Mouse (Mus musculus) midbrain, embryonic 13.5 days (tissue): Measurements from ENCODE around the gene Fxyd5. TPM values are rescaled to one million over a fixed set of nuclear protein-coding genes. Genes with fewer than 3 reads are reported as not detected.

Experiments
- ATAC-seq: fragments of 200-750 bp; cut with Nextera tagmentation; 2 replicates; pipeline ENCODE4 v1.8.0; 2017; ENCODE audit warnings: mild to moderate bottlenecking, moderate TSS enrichment, moderate library complexity
- H3K27ac ChIP-seq: fragments of 300-500 bp; sonication (generic); 2 replicates; pipeline ENCODE4 v1.5.1; 2015; ENCODE audit warnings: inconsistent platforms, mild to moderate bottlenecking, moderate library complexity
- H3K27me3 ChIP-seq: fragments of 300-500 bp; sonication (generic); 2 replicates; pipeline ENCODE4 v1.6.1; 2015; ENCODE audit warnings: mild to moderate bottlenecking, inconsistent platforms
- H3K36me3 ChIP-seq: fragments of 300-500 bp; sonication (generic); 2 replicates; pipeline ENCODE4 v1.6.1; 2015; ENCODE audit warnings: mild to moderate bottlenecking, inconsistent platforms
- H3K4me1 ChIP-seq: fragments of 300-500 bp; sonication (generic); replicated peaks from 2 replicates; pipeline ENCODE4 v1.6.1; 2015; ENCODE audit warnings: inconsistent platforms
- H3K4me2 ChIP-seq: fragments of 300-500 bp; sonication (generic); replicated peaks from 2 replicates; pipeline ENCODE4 v1.6.1; 2015; ENCODE audit warnings: moderate library complexity, mild to moderate bottlenecking, inconsistent platforms
- H3K4me3 ChIP-seq: fragments of 300-500 bp; sonication (generic); replicated peaks from 2 replicates; pipeline ENCODE4 v1.5.1; 2015; ENCODE audit warnings: mild to moderate bottlenecking, inconsistent platforms
- H3K9ac ChIP-seq: fragments of 300-500 bp; sonication (generic); replicated peaks from 2 replicates; pipeline ENCODE4 v1.6.1; 2015; ENCODE audit warnings: mild to moderate bottlenecking, inconsistent platforms
- H3K9me3 ChIP-seq: fragments of 300-500 bp; sonication (generic); 2 replicates; pipeline ENCODE4 v1.6.1; 2016; ENCODE audit warnings: mild to moderate bottlenecking, inconsistent platforms
- WGBS: fragments of 180-500 bp; shearing (Covaris S2); methylation state at CpG from one replicate; pipeline ENCODE4 v1.1.7; 2015; 5-methylcytosine and 5-hydroxymethylcytosine counted together
- polyA plus RNA-seq: library from polyadenylated mRNA; unstranded; fragments of >200 nt; fragmentation: Nextera tagmentation; extraction: Ambion mirVana; gene quantifications from 2 replicates; pipeline ENCODE4 v1.2.1, GENCODE M21; 2015

Gene Fxyd5
- polyA plus RNA-seq, 1 experiment from 2014 or later, result 11.7 TPM

DNA sequence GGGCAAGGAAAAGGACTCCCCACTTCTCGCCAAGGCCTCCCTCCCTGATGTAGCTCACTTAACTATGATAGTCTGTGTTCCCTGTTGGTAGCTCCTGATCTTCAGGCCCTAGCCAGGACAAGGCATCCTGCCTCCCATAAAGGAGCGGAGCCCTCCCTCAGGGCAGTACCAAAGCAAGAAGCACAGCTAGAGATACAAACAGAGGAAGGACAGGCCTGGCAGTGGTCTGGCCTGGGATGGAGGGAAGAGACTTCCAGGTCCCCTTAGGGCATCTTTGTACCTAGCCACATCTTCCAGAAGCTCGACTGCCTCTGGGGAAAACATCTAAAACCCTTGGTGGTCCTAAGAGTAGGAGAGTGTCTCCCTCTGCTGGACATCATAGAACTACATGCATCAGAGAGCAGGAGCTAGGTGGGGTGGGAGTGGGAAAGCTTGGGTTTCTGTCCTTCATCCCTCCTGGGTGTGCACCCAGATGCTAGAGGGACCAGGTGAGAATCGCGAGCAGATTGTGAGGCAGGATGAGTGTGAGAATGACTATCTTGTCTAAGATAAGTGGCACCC, 35.7 kb upstream of the Fxyd5 start:
- H3K9me3 ChIP-seq, result no peaks in the 10 kb centered on the region
- WGBS, result 48% methylated on average over 5 of the region's 5 CpGs

DNA sequence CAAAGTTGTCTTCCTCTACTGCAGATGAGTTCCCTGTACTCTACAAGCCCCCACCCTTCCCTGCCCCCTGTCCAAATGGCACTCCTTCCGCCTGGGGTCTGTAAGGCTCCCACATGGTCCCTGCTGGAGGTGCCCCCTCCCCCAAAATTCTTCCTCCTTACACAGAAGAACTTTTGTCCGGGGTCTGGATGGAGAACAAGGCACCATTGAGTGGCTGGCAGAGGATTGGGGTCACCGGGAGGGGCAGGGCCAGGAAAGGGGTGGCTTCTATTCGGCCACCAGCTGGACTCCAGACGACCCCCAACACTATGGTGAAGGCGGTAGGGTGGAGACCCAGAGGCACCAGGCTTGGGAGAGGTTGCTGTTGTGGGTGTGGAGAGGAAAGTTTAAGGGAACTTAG, 35.2 kb upstream of the Fxyd5 start:
- no peak for ATAC-seq
- no peak overlapping the region for H3K4me2 ChIP-seq

More for the DNA sequence above, 35.7 kb upstream of the Fxyd5 start:
- Histone ChIP-seq H3K27ac (no peak overlapping the region), H3K4me3 (no peak overlapping the region), H3K4me2 (no peak overlapping the region), H3K36me3 (no peaks in the 10 kb centered on the region), H3K9ac (no peak overlapping the region), H3K27me3 (no peaks in the 10 kb centered on the region), H3K4me1 (0 out of 2 replicates have a peak, but pooled peaks cover 3% of the 10 kb centered on the region)
- peak; percentile 37; the same call in 1 of the 2 replicates for ATAC-seq

DNA sequence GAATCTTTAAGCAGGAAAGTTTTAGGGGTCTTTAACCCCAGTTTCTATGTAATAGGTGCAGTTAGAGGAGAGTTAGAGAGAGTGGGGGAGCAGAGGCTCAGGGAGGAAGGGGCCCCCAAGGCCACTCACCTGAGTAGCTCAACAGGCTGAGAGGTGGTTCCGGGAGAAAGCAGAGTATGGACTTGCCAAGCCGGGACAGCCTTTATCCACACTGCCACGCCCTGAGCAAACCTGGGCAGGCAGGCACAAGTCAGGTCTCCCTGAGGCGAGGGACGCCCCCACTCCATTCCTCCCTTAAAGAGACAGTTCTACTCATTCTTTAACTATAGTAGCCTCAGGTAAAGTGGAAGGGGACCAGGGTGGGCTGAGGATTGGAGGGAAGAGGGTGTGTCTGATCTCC, 34.2 kb upstream of the Fxyd5 start, which contains the start of gene Fxyd3:
Gene Fxyd3, minus strand, starts transcription at position 213 of the 400 bp plus-strand sequence.
- ATAC-seq, result no peak
- Histone ChIP-seq H3K4me1 (no peaks in the 10 kb centered on the region), H3K36me3 (no peaks in the 10 kb centered on the region), H3K27ac (no peak within 1 kb of the TSS), H3K4me3 (no peak within 1 kb of the TSS), H3K4me2 (no peak within 1 kb of the TSS), H3K9ac (no peak within 1 kb of the TSS), H3K9me3 (no peaks in the 10 kb centered on the region), H3K27me3 (no peaks in the 10 kb centered on the region)
- 63% methylated on average over 5 of the region's 5 CpGs for WGBS

More for the DNA sequence above, 35.2 kb upstream of the Fxyd5 start:
- Histone ChIP-seq H3K9me3 (no peaks in the 10 kb centered on the region), H3K4me1 (no peaks in the 10 kb centered on the region), H3K36me3 (no peaks in the 10 kb centered on the region), H3K27me3 (no peaks in the 10 kb centered on the region), H3K9ac (no peak overlapping the region), H3K4me3 (no peak overlapping the region), H3K27ac (no peak overlapping the region)
- WGBS, result 68% methylated on average over 6 of the region's 6 CpGs

DNA sequence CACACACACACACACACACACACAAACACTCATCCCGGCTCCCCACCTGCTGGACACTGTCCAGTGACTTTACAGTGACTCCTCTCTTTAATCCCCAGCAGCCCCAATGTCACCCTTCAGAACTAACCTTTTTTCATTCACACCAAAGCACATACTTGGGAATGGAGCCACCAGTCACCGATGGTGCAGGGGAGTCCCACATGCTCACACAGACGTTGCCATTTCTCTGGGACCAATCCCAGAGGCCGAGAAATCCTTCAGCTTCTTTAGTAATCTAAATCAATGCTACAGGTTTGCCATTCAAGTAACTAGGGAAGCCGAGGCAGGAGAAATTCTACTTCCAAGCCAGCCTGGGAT, 32.4 kb upstream of the Fxyd5 start:
- Histone ChIP-seq H3K4me2 (no peak overlapping the region), H3K36me3 (no peaks in the 10 kb centered on the region), H3K9ac (no peak overlapping the region), H3K9me3 (no peaks in the 10 kb centered on the region), H3K4me1 (no peaks in the 10 kb centered on the region), H3K27ac (no peak overlapping the region), H3K27me3 (no peaks in the 10 kb centered on the region), H3K4me3 (no peak overlapping the region)
- 75% methylated on average over 5 of the region's 5 CpGs for WGBS
- no peak for ATAC-seq

DNA sequence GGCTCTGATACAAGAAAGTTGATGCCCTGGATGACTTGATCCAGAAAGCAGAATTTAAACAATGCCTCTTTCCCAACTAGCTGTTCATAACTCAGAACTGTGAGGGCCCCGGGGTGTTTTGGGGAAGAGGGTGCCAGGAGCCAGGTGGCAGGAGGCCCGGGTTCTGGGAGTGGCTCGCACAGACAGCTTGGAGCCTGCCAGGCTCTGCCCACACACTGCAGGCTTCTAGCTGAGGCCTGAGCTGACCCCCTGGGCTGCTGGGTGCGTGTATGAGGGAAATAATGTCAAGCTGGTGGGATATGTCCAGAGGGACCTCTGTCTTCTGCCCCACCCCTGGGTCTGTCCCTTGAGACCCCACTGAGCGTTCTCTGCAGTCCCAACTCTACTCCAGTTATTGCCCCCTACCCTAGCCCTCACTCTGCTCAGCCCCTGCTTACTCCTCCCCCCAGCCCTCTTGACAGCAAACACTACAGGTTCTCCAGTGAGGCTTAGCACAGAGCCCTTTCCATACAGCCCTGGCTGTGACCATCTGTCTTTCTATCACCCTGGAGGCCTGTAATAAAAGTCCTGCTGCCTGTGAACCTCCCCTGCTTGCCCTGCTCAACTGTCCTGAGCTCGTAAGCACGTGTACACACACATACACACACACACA, 31.9 kb upstream of the Fxyd5 start:
- Histone ChIP-seq H3K27me3 (no peaks in the 10 kb centered on the region), H3K27ac (no peak overlapping the region), H3K4me3 (no peak overlapping the region), H3K9me3 (no peaks in the 10 kb centered on the region), H3K36me3 (no peaks in the 10 kb centered on the region), H3K9ac (no peak overlapping the region), H3K4me2 (no peak overlapping the region), H3K4me1 (no peaks in the 10 kb centered on the region)
- 0 out of 2 replicates have a peak, but pooled peaks have one; percentile 37 for ATAC-seq
- WGBS, result 73% methylated on average over 7 of the region's 7 CpGs

DNA sequence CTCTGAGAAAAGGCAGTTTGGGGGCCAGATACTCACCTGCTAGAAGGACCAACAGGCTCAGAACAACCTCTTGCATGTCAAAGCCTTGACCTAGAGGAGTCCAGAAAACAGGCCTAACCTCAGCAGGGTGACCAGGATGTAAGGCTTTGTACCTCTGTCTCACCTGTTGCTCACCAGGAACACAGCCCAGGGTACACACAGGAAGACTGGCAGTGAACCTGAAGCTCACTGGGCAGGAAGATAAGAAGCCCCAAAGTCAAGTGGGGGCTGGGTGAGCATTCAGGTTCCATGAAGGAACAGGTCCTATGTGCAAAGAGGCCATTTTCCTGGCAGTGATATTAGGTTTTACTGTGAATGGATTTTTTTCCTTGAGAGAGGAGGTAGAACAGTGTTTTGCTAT, 31.3 kb upstream of the Fxyd5 start:
- Histone ChIP-seq H3K27me3 (no peaks in the 10 kb centered on the region), H3K27ac (no peak overlapping the region), H3K36me3 (no peaks in the 10 kb centered on the region), H3K9me3 (no peaks in the 10 kb centered on the region), H3K4me3 (no peak overlapping the region), H3K4me2 (no peak overlapping the region), H3K9ac (no peak overlapping the region), H3K4me1 (no peaks in the 10 kb centered on the region)
- ATAC-seq, result no peak

DNA sequence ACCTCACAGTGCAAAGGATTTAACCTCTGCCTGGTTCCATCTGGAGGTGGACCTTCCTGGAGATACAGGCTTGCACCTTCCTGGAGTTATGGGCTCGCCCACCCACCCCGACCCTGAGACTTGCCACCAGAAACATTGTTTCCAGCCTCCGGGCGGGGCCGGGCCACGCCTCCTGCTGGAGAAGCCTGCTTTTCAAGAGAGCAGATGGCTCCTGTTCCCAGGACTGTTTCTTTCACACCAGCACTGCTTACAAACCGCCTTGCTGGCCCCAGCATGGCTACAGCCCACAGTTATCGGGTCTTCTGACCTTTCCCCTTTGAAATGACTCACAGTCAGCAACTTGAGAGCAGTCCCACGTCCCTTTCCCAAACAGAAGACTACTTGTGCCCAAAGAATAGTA, 30.0 kb upstream of the Fxyd5 start:
- Histone ChIP-seq H3K4me1 (no peaks in the 10 kb centered on the region), H3K9ac (no peak overlapping the region), H3K36me3 (no peaks in the 10 kb centered on the region), H3K9me3 (no peaks in the 10 kb centered on the region), H3K4me2 (no peak overlapping the region), H3K4me3 (no peak overlapping the region), H3K27ac (no peak overlapping the region), H3K27me3 (no peaks in the 10 kb centered on the region)
- WGBS, result 51% methylated on average over 9 of the region's 9 CpGs
- no peak for ATAC-seq

DNA sequence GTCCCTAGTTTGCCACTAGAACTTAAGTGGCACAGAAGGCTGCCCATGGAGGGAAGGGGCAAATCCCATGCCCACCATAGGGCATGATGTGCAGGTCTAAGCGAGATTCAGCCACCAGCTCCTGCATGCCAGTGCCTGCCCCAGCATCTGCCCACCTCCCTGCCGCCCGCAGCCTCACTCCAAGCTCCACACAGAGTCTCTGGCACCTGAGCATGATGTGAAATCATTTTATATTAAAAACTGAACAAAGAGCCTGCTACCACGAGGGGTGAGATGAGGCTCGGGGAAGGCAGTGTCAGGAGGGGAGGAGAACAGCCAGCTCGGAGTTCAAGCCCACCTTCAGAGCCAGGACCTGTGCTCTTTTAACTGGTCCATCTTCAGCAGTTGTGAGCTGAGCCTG, 28.0 kb upstream of the Fxyd5 start:
- H3K9ac ChIP-seq, result no peak overlapping the region
- no peak overlapping the region for H3K4me3 ChIP-seq
- H3K4me2 ChIP-seq, result no peak overlapping the region
- no peak overlapping the region for H3K27ac ChIP-seq
- H3K9me3 ChIP-seq, result no peaks in the 10 kb centered on the region
- no peaks in the 10 kb centered on the region for H3K36me3 ChIP-seq
- no peaks in the 10 kb centered on the region for H3K4me1 ChIP-seq
- no peak for ATAC-seq
- H3K27me3 ChIP-seq, result no peaks in the 10 kb centered on the region
- WGBS, result 87% methylated on average over 6 of the region's 6 CpGs

DNA sequence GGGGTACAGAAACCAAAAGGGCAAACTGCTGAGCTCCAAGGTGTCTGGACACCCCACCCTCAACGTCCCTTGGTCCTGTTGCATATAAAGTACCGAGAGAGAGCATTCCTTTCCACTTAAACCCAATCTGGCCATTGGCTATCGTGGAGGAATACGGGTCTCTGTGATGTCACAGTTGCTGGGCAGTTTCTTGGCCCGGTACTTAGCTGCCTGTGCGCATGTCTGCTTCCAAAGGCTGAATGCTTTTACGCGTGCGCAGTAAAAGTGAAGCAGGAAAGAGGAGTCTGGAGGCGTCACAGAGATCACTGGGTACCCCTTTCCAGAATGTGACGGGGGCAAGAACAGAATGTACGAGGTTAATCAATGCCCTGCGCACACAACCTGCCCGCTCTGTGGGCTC, 27.2 kb upstream of the Fxyd5 start:
- Histone ChIP-seq H3K9me3 (no peaks in the 10 kb centered on the region), H3K9ac (no peak overlapping the region), H3K27ac (no peak overlapping the region), H3K4me3 (no peak overlapping the region), H3K4me1 (no peaks in the 10 kb centered on the region), H3K27me3 (no peaks in the 10 kb centered on the region), H3K4me2 (no peak overlapping the region), H3K36me3 (no peaks in the 10 kb centered on the region)
- 87% methylated on average over 14 of the region's 14 CpGs for WGBS
- no peak for ATAC-seq

DNA sequence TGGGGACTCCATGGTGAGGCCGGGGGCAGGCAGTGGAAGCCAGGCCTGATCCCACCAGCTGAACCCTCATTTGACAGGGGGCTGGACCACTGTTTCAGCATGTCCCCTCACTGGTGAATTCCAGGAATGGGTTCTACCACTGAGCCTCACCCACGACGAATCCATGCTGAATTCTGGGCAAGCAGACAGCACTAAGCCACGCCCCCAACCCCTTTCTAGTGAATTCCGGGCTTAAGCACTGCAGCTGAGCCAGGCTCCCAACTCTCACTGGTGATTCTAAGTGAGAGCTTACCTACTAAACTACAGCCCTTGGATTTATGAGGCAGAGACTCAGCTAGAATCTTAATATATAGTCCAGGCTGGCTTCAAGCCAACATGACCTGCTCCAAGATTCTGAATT, 25.6 kb upstream of the Fxyd5 start:
- H3K4me2 ChIP-seq, result no peak overlapping the region
- H3K9ac ChIP-seq, result no peak overlapping the region
- H3K4me3 ChIP-seq, result no peak overlapping the region
- ATAC-seq, result no peak
- WGBS, result 49% methylated on average over 5 of the region's 5 CpGs
- H3K27me3 ChIP-seq, result no peaks in the 10 kb centered on the region
- no peaks in the 10 kb centered on the region for H3K9me3 ChIP-seq
- no peaks in the 10 kb centered on the region for H3K36me3 ChIP-seq
- no peak overlapping the region for H3K27ac ChIP-seq
- H3K4me1 ChIP-seq, result no peaks in the 10 kb centered on the region

DNA sequence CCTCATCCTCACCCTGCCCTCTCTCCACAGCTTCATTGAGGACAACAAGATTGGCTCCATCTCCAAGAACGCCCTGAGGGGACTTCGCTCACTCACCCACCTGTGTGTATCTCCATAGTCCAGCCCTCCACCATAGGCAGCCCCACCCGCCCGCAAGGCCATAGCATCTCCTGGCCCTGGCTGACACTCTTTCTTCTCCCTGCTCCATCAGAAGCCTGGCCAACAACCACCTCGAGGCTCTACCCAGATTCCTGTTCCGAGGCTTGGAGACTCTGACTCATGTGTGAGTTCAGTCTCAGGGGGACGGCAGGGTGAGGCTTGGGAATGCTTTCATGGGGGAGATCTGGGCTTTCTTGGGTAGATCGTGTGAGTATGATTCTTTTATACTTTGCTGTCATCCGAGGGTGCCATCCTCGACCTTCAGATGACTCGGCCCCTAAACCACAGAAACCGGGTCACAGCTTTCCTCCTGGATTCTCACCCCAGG, 20.8 kb upstream of the Fxyd5 start:
- Histone ChIP-seq H3K4me1 (no peaks in the 10 kb centered on the region), H3K4me3 (no peak overlapping the region), H3K4me2 (no peak overlapping the region), H3K27me3 (no peaks in the 10 kb centered on the region), H3K9ac (no peak overlapping the region), H3K27ac (no peak overlapping the region), H3K36me3 (no peaks in the 10 kb centered on the region), H3K9me3 (no peaks in the 10 kb centered on the region)
- WGBS, result 91% methylated on average over 12 of the region's 12 CpGs
- no peak for ATAC-seq

DNA sequence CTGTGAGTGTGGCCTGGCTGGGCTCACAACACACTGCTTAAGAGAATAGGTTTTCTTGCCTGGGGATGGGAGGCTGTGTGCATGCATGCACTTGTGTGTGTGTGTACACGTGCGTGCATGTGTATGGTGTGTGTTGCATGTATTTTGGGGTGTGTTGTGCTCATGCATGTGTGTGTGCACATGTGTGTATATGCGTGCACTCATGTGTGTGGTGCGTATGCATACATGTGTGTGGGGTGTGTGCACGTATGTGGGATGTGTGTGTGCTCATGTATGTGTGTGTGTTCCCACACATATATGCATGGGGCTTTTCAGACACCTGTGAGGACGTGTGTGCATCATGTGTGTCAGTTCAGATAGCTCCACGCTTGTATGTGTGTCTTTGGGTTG, 18.3 kb upstream of the Fxyd5 start:
- ATAC-seq, result no peak

More for the DNA sequence above, 18.3 kb upstream of the Fxyd5 start:
- Histone ChIP-seq H3K4me2 (no peak overlapping the region), H3K4me1 (peaks cover under 1% of the 10 kb centered on the region; the same call in 1 of the 2 replicates), H3K4me3 (no peak overlapping the region), H3K36me3 (no peaks in the 10 kb centered on the region), H3K9ac (no peak overlapping the region), H3K27ac (no peak overlapping the region), H3K27me3 (no peaks in the 10 kb centered on the region), H3K9me3 (no peaks in the 10 kb centered on the region)
- WGBS, result 89% methylated on average over 7 of the region's 7 CpGs
